Mouse (Mus musculus): Measurements from ENCODE around the gene Rpl12. TPM values are rescaled to one million over a fixed set of nuclear protein-coding genes. Genes with fewer than 3 reads are reported as not detected.
A peak's percentile ranks its signal among the peaks of the same experiment; 100 is the strongest.

Gene Rpl12
- total RNA-seq, 2 experiments from 2014 or later, result 97.3 to 116 TPM

GRCm38 (mm10) chr2:32939418-32939817 is 21.9 kb upstream of the Rpl12 start:
- peak in 1 of 2 experiments; percentile 83 for DNase-seq (ENCODE audit: low spot score in 2 of 2)

GRCm38 (mm10) chr2:32940483-32940882 is 20.9 kb upstream of the Rpl12 start:
- no peak for DNase-seq (ENCODE audit: low spot score in 2 of 2)

DNA sequence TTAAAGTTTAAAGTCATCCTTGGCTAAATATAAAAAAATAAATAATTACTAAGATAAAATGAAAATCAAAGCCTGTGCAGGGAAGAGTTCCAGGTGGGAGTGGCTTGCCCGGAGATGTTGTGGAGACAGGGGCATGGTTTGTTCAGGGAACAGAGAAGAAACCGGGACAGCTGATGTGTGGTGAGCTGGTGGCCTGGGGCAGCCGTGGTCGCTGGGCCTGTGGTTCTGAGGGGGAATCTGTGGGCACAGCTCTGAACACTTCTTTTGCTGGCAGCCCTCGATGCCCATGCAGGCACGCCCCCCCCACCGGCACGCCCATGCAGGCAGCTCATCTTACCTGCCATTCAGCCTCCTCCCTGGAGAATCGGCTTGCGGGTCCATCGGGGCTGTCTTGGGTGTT is 13.9 kb upstream of the Rpl12 start:
- no peak for DNase-seq (ENCODE audit: low spot score in 2 of 2)

DNA sequence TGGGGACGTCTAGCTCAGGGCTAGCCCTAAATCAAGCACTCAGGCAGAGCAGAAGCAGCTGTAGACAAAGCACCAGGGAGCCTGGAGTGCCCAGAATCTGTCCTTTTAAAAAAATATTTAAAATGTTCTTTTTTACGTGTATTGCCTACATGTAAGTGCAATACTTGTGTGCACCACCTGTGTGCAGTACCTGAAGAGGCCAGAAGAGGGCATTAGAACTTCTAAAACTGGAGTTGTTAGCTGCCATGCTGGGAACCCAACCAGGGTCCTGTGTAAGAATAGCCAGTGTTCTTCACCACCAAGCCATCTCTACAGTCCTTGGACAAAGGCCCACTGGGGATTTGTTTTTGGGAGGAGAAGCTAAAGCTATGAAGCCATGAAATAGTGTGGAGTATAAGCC is 6.8 kb upstream of the Rpl12 start:
- DNase-seq (ENCODE audit: low spot score in 2 of 2), result no peak

DNA sequence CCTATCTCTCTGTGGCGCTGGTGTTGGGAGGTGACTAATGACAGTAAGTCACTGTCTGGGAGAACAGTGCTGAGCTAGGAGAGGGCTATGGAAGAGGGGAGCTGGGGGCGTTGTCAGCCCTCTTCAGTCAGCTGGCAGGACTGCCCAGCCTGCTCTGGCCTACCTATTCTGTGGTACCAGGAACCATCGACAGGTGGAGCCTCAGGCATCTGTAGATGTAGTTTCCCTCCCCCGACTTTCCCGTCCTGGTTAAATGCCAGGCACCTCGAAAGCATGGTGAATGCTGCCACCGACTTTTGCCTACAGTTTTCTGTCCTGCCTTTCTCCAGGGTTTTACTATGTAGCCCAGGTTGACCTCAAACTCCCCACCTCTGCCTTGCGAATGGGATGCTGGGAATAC is 4.0 kb upstream of the Rpl12 start:
- no peak for DNase-seq (ENCODE audit: low spot score in 2 of 2)

GRCm38 (mm10) chr2:32960273-32960672 is 1.1 kb upstream of the Rpl12 start:
- DNase-seq (ENCODE audit: low spot score in 2 of 2), result no peak

DNA sequence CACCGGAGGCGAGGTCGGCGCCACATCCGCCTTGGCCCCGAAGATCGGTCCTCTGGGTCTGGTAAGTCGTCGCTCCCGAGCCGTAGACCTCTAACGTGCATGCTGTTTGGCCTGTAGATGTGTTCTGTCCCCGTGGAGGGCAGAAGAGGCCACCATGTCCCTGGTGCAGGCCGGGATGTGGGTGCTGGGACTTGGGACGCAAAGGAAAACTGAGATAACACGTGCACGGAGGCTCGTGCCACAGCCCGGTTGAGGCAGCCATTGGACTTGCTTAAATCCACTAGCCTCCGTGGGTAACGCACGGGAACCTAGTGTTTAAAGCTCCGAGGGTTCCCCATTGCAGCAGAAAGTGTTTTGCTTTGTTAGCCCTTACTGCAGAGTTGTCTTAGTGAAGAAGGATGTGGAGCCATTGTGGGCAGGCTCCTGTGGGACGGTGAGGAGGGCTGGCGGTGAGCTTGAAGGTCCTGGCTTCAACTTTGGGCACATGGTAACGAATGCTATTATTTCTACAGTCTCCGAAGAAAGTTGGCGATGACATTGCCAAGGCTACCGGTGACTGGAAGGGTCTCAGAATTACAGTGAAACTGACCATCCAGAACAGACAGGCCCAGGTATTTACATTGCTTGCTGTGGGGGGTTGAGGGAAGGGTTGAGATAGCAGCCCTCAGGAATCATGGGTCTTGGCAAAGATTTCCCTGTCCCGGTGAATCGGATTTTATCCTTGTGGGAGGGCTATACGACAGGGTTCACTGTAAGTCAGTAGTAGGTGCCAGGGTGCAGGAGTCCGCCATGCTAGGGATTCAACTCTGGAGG is 909 bp downstream of the Rpl12 start:
- DNase-seq (ENCODE audit: low spot score in 2 of 2), result peak in 1 of 2 experiments; percentile 47

- DNase-seq (ENCODE audit: low spot score in 2 of 2), result no peak
Measured at GRCm38 (mm10) chr2:32962875-32963220, 1.5 kb downstream of the Rpl12 start.

GRCm38 (mm10) chr2:32963544-32963943 is 2.2 kb downstream of the Rpl12 start:
- no peak for DNase-seq (ENCODE audit: low spot score in 2 of 2)

GRCm38 (mm10) chr2:32963981-32964380 is 2.6 kb downstream of the Rpl12 start:
- DNase-seq (ENCODE audit: low spot score in 2 of 2), result no peak

DNA sequence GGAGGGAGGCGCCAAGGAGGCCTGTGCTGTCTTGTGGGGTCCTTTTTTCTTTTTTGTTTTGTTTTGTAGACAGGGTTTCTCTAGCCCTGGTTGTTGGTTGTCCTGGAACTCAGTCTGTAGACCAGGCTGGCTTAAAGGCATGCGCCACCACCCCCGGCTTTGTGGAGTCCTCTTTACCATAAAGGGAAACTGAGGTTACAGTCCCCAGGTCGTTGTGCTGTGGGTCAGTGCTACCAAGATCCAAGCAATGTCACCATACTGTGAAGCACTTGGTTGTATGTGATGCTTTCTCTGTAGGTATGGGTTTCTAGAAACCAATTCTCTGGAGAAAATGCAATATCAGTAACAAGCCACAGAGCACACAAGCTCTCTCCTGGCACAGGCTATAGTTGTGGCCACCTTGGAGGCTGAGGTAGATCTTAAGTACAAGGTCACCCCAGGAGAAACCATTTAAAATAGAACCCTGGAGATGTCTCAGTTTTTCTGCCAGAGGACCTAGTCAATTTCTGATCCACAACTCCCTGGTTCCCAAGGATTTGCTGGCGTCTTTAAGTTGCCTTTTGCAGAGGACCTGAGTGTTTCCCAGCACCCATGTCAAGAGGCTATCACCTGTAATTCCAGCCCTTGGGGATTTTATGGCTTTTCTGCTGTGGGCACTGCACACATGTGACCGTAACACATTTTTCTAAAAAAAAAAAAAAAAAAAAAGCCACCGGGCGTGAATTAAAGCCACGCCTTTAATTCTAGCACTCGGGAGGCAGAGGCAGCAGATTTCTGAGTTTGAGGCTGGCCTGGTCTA is 3.5 kb downstream of the Rpl12 start:
- DNase-seq (ENCODE audit: low spot score in 2 of 2), result no peak

- no peak for DNase-seq (ENCODE audit: low spot score in 2 of 2)
Measured at GRCm38 (mm10) chr2:32965511-32966183, 4.3 kb downstream of the Rpl12 start.

DNA sequence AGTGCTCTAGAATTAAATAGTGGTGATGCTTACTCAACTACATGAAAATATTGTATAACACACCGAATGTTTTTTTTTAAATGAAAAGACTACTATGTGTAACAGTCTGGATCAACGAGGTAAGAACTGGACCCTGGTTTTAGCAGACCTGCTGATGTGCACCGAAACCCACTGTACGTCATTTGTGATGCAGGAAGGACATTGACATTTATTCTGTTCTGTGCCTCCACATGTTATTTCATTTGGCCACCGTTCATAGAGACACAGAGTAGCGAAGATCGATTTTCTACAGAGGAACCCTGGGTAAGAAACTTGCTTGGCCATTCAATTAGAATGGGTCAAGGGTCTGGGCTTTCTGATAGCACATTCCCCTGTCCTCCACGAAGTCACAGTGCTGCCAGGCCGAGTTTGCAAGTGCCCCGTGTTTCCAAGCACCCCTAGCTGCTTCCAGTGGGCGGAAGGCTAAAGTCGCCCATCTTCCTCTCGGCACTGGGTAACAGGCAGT is 4.9 kb downstream of the Rpl12 start:
- no peak for DNase-seq (ENCODE audit: low spot score in 2 of 2)

- peak; percentile 83 to 91 for DNase-seq (ENCODE audit: low spot score in 2 of 2)
Measured at GRCm38 (mm10) chr2:32966689-32967631, 5.6 kb downstream of the Rpl12 start.

GRCm38 (mm10) chr2:32968024-32968614 is 6.8 kb downstream of the Rpl12 start:
- DNase-seq (ENCODE audit: low spot score in 2 of 2), result no peak

- DNase-seq (ENCODE audit: low spot score in 2 of 2), result no peak
Measured at GRCm38 (mm10) chr2:32969326-32969725, 8.0 kb downstream of the Rpl12 start.

GRCm38 (mm10) chr2:32971235-32971634 is 9.9 kb downstream of the Rpl12 start:
- DNase-seq (ENCODE audit: low spot score in 2 of 2), result no peak

DNA sequence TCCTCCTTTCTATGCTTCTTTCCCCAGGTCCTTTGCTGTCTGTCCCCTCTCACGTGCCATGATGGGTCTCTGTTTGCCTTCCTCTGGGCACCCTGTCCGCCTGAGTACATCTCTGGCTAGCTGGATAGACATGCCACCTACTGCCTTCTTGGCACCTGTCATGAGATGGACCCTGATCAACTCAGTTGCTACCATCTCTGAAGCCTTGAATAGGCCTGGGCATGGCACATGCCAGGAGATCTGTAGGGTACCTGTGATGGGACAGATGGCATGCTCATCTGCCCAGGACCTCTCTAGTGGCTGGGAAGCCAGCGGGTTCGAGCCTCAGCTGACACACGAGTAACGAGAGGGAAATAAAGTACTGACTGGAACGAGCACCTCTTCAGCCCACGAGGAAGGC is 12.9 kb downstream of the Rpl12 start:
- no peak for DNase-seq (ENCODE audit: low spot score in 2 of 2)

DNA sequence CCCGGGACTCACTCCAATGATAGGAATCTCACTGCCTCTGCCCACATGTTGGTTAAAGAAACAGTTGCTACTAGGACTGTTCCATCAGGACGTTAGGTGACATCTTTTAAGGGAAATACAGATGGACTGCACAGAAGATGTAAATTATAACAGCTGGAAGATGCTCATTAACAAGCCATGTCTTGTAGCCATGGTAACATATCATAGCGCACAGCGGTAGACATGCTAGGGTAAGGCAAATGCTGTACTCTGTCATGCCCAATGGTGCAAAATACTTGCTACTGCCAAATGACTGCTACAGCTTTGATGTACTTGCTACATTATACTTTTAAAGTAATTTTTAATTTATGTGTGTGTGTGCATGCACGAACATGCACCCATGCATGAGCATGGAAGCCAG is 15.8 kb downstream of the Rpl12 start:
- DNase-seq (ENCODE audit: low spot score in 2 of 2), result no peak

GRCm38 (mm10) chr2:32978675-32979074 is 17.3 kb downstream of the Rpl12 start:
- no peak for DNase-seq (ENCODE audit: low spot score in 2 of 2)

Data from layer of hippocampus, adult 18-20 months (tissue).